Mouse (Mus musculus): Measurements from ENCODE around the gene Rgs1. TPM values are rescaled to one million over a fixed set of nuclear protein-coding genes. Genes with fewer than 3 reads are reported as not detected.

Gene Rgs1
- under 1 TPM in 1 of 2 experiments, not detected in 1; 0.51 TPM for total RNA-seq (2021)
- long read RNA-seq, experiment 1 = 0 reads
- long read RNA-seq, experiment 2 = 0 reads

DNA sequence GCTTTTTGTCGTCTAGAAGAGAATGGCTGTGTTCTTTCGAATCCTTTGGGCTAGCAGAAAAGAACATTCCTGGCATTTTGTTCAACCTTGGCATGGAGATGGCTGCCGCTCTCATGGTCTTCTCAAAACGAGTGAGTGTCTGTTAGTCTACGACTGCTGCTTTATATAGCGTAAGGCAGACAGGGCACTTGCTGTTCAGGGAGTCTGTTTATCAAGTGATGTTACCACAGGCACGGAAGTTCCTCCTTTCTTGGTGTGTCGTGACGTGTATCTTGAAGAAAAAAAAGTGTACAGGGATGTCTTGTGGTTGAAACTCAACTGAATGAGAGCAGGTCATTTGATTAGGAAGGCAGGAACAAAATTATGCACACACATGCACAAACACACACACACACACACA, at the start of gene Rgs1:
Gene Rgs1, minus strand, starts transcription at position 320 of the 400 bp plus-strand sequence.
- no peak for TF ChIP-seq CTCF (IDR thresholded peaks at IDR 0.05)
- intact Hi-C loops (cut with DNase I) = loop anchor here (10.0 kb wide), 2 partner anchors 106 to 1034 kb away; no protein-coding TSS in a partner anchor
- Histone ChIP-seq H3K27ac (no peak within 1 kb of the TSS), H3K4me3 (no peak within 1 kb of the TSS)
- no peak for DNase-seq (ENCODE audit: extremely low spot score in 1 of 2, low spot score in 2 of 2)

DNA sequence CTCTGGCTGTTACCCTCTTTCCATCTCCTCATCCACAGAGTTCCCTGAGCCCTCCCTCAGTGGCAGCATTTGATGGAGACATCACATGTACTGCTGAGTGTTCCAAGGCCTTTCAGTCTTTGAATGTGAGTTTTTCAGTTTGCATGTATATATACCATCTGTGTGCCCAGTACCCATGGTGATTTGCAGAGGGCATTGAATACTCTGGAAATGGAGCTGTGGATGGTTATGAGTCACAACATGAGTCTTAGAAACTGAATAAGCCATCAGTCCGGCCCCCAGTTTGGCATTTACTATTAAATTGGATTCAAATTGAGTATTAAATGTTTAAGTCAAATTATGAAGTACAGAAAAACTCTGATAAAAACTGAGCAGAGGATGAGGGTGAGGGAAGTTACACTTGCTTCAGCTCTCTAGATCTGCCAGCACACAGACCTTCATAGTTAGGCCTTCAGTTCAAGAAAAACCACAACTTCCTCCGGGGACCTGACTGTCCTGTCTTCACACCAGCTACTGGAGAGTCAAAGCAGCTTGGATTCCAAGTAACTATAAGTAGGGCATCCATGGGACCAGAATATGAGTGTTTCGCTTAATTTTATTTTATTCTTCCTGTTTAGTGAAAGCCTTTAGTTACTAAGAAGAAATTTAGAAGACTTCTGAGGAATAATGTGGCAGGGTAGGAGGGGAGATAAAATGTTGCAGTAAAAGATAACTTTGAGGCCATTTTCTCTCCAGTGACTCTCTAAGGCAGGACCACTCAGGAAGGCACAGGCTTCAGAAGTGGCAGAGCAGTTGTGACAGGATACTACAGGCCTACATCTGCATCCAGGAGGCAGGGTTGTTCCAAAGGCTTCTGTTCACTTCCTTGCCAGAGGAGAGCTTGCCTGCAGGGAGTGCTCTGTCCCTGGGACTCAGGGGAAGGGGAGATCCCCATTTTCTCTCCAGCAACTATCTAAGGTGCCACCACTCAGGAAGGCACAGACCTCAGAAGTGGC, 34.3 kb upstream of the Rgs1 start:
- Histone ChIP-seq H3K27ac (no peak overlapping the region), H3K4me3 (no peak overlapping the region)
- intact Hi-C loops (cut with DNase I) = no loop called here
- TF ChIP-seq CTCF (IDR thresholded peaks at IDR 0.05) = no peak
- DNase-seq (ENCODE audit: extremely low spot score in 1 of 2, low spot score in 2 of 2) = no peak

DNA sequence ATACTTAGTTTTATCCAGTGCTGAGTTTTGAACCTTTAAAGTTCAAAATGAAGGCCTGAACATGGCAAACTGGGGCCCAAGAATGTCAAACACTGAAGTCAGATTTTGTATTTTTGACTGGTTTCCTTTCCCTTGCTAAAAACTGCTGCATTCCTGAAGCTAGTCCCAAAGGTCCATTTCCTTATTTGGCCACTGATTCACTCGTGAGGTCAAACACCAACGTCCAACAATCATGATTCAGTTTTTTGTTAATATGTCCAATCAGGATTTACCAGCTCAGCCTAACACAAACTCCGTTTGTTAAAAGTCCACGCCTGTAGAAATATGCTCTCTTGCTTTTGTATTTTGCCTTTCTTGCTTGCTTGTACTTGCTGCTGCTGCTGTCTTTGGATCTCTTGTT, 31.0 kb upstream of the Rgs1 start:
- Histone ChIP-seq H3K4me3 (no peak overlapping the region), H3K27ac (no peak overlapping the region)
- no peak for DNase-seq (ENCODE audit: extremely low spot score in 1 of 2, low spot score in 2 of 2)
- intact Hi-C loops (cut with DNase I) = no loop called here
- no peak for TF ChIP-seq CTCF (IDR thresholded peaks at IDR 0.05)

DNA sequence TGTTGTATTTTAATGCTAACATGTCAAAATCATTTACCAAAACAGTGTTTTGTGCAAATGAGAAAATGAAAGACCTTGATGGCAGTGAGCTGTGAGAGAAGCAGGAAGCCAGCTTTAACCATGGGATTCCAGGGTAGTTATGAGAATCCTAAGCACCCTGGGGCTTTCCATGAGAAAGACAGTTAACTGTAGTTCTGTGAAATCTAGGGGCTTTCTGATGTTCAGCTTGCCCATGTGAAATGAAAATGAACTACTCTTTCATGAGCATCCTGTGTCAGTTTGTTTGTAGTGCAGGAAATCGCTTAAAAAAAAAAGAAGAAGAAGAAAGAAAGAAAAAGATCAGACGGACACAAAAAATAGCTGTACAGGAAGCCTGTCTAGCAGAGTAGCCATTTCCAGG, 23.9 kb upstream of the Rgs1 start:
- no peak for TF ChIP-seq CTCF (IDR thresholded peaks at IDR 0.05)
- DNase-seq (ENCODE audit: extremely low spot score in 1 of 2, low spot score in 2 of 2) = no peak
- intact Hi-C loops (cut with DNase I) = no loop called here
- Histone ChIP-seq H3K27ac (no peak overlapping the region), H3K4me3 (no peak overlapping the region)

DNA sequence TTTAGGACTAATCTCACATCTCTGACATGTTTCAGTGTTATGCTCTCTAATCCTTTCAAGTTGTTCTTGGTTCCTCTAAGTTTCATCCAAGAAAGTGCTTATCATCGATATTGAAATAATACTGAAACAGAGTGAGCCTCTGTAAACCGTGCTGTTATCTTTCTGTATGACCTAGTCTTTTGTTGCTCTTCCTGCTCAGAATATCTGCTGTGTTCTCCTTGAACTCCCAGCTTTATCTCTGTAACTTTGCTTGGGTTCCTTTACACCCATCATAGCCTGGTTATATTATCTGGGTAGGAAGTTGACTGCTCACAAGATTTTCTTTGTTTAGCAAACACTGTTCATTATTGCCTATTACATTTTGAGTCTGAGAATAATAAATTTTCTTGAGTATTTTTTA, 20.1 kb upstream of the Rgs1 start:
- no peak for DNase-seq (ENCODE audit: extremely low spot score in 1 of 2, low spot score in 2 of 2)
- H3K27ac ChIP-seq = no peak overlapping the region
- intact Hi-C loops (cut with DNase I) = no loop called here
- no peak for TF ChIP-seq CTCF (IDR thresholded peaks at IDR 0.05)
- no peak overlapping the region for H3K4me3 ChIP-seq

DNA sequence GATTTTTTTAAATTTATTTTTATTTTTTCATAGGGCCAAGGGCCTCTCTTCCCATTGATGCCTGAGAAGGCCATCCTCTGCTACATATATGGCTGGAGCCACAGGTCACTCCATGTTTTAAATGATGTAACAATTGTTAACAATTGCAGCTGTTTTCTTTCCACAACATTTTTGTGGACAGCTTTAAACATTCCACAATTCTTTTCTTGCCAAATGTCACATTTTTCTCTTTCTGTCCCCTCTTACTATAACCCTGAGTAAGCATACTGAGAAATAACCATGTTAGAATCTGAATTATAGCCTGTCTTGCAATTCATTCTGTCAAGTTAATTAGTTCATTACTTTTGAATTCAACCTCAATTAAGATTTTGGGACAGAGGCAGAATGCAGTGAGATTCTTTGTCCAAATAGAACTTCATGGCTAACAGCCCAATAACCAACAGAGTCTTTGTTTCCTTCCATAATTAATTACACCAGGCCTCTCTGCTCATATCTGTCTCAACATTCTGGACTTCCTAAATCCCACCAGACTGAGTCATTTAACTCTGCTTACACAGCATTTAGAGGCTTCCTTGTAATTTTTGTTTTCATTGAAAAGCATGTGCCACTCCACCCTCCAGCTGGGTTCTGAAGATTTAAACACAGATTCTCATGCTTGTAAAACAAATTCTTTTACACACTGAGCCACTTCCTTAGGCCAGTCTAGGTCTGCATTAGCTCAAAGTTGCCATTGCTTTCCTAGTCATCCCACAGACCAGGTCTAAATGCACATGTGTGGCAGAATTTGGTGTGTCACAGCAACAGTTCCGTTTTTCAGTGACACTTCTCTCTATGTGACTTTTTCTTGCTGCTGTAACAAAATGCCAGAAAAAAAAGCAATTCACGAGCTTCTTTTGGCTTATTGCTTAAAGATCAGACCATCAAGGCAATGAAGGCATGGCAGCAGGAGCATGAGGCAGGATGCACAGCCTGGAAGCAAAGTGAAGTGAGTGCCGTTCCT, 18.7 kb upstream of the Rgs1 start:
- intact Hi-C loops (cut with DNase I) = no loop called here
- Histone ChIP-seq H3K4me3 (no peak overlapping the region), H3K27ac (no peak overlapping the region)
- no peak for TF ChIP-seq CTCF (IDR thresholded peaks at IDR 0.05)
- no peak for DNase-seq (ENCODE audit: extremely low spot score in 1 of 2, low spot score in 2 of 2)

DNA sequence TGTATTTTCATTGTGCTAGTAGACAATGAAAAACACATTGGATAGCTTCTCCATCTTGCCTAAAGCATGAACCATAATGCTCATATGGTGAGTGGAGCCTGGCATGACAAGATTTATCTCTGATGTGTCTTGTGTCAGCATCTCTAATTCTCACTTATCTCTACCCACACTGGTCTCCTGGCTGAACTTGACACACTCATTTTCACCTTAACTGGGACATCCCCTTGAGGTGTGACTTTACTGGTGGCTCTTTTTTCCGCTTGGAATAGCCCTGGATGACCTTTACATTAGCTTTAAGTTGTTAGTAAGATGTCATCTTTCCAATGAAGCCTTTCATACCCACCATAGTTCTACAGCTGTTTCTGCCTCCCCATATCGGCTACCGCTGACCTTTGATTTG, 15.0 kb upstream of the Rgs1 start:
- no peak for TF ChIP-seq CTCF (IDR thresholded peaks at IDR 0.05)
- no peak overlapping the region for H3K27ac ChIP-seq
- intact Hi-C loops (cut with DNase I) = no loop called here
- DNase-seq (ENCODE audit: extremely low spot score in 1 of 2, low spot score in 2 of 2) = no peak
- no peak overlapping the region for H3K4me3 ChIP-seq

DNA sequence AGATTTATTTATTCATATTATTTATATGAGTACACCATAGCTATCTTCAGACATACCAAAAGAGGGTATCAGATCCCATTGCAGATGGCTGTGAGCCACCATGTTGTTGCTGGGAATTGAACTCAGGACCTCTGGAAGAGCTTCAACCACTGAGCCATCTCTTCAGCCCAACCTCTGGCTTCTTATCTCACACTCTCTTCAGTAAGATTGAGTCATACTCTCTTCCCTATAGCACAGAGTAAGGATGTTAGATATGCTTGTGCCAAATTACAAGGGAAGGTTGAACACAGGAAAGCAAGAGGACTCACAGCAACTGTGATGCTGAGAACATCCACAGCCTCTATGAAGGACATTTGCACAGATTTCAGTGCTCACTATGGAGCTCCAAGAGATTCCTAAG, 13.0 kb upstream of the Rgs1 start:
- intact Hi-C loops (cut with DNase I) = no loop called here
- TF ChIP-seq CTCF (IDR thresholded peaks at IDR 0.05) = no peak
- DNase-seq (ENCODE audit: extremely low spot score in 1 of 2, low spot score in 2 of 2) = no peak

DNA sequence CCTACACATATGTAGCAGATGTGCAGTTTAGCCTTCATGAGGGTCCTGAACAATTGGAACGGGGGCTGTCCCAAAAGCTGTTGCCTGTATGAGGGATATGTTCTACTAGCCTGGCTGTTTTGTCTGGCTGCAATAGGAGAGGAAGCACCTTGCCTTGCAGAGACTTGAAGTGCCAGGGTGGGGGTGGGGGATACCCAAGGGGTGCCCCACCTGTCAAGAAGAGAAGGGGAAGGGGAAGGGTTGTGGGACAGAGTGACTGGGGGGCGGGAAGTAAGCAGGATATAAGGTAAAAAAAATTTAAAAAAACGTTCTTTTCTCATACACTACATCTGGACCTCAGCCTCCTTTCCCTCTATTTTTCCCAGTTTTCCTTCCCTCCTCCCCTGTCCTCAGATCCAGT, 9.7 kb upstream of the Rgs1 start:
- intact Hi-C loops (cut with DNase I) = no loop called here
- no peak for TF ChIP-seq CTCF (IDR thresholded peaks at IDR 0.05)
- Histone ChIP-seq H3K27ac (no peak overlapping the region), H3K4me3 (no peak overlapping the region)
- no peak for DNase-seq (ENCODE audit: extremely low spot score in 1 of 2, low spot score in 2 of 2)

More for the DNA sequence above, 13.0 kb upstream of the Rgs1 start:
- H3K27ac ChIP-seq = no peak overlapping the region
- no peak overlapping the region for H3K4me3 ChIP-seq

DNA sequence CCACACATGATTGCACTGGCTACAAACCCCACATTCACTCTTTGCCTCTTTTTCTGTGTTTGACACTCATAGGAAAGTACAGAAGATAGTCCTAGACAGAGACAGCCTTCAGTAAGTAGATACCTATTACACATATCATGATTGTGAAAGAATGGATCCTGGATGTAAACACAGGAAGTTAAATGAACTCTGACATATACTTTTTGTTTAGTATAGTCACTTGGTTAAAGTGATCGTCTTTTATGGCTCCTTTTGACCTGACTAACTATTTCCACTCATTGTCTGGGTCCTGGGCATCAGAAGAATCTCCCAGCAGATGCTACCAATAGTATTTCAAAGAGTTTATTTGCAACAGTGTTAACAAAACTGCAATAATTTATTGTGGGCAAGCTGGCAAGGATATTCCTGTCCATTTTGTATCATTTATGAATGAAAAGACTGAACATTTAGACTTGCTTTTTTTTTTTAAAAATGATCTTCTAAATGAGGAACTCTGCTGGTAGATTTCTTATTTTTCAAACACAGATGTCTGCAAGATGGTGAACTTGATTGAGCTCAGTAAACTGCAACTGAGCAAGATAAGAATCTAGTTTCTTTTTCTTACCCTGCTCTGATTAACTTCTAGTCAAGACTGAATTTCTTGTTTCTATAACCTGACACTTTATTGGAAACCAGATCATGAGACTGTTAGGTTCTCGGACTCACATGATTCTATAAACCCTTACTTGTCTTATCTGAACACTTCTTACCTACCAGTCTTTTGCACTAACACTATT, 7.7 kb upstream of the Rgs1 start:
- TF ChIP-seq CTCF (IDR thresholded peaks at IDR 0.05) = no peak
- intact Hi-C loops (cut with DNase I) = no loop called here
- Histone ChIP-seq H3K4me3 (no peak overlapping the region), H3K27ac (no peak overlapping the region)
- no peak for DNase-seq (ENCODE audit: extremely low spot score in 1 of 2, low spot score in 2 of 2)

DNA sequence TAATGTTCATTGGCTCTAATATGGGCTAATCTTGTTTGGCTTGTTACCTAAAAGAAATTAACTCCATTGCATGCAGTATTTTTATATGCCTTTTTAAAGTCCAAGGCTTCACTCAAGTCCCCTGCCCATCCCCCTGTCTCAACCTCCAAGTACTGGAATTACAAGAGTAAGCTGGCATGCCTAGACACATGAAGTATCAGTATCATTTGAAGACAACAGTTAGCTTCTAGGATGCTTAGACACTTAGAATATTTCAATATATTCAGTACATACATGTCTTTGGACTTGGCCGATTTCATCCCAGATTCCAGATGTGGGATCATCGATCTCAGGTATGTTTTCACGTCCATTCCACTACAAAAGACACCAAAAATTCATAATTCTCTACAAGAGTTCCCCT, 836 bp downstream of the Rgs1 start:
- no peak for DNase-seq (ENCODE audit: extremely low spot score in 1 of 2, low spot score in 2 of 2)
- Histone ChIP-seq H3K27ac (no peak overlapping the region), H3K4me3 (no peak overlapping the region)
- TF ChIP-seq CTCF (IDR thresholded peaks at IDR 0.05) = no peak
- intact Hi-C loops (cut with DNase I) = loop anchor here (10.0 kb wide), 2 partner anchors 107 to 1033 kb away; no protein-coding TSS in a partner anchor
